35 mouse cellular contexts compared by ENCODE assay signal in the genomic region with DNA sequence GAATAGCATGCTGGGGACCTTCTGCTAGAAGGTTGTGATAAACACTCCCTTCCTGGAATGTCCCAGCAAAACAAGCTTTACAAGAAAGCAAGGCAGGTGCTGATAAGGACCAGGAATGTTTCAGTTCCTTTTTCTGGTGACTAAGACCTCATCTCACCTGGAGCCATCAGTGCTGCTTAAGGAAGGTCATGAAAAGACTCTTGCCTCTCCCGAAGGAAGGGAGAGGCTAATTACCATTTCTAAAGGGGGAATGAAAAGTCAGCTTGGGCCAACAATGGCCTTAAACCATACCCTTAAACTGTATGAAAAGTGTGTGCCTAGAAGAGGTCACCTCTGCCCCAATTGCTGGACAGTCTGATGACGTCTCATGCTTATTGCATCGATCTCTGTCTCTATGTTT. TPM values are rescaled to one million over a fixed set of nuclear protein-coding genes. Genes with fewer than 3 reads are reported as not detected.
"Had no signal": no experiment of that assay in that cellular context is flagged by ENCODE, and none has a peak within 500 bp of the region (broad histone marks: within the 10 kb centered on the region; RNA-seq: fewer than 3 reads in every experiment).

No protein-coding gene starts in this region.

- H3K27me3 ChIP-seq: heart, embryonic 12.5 days; hindbrain, embryonic 12.5 days; intestine, embryonic 15.5 days; kidney, embryonic 15.5 days; limb, embryonic 13.5 days; limb, embryonic 15.5 days; liver, embryonic 12.5 days had no signal

- DNase-seq: gastrocnemius, adult 2 months; gastrocnemius, postnatal 10 days; gastrocnemius, postnatal 25 days; heart, adult 18-20 months; heart, postnatal 10 days; heart, postnatal 4 days; kidney, adult 2 months; kidney, adult 9 months; kidney, postnatal 14 days; kidney, postnatal 36 days; layer of hippocampus, adult 9-11 months; layer of hippocampus, postnatal 36 days; left cerebral cortex, postnatal 4 days had no signal

- H3K9ac ChIP-seq: heart, embryonic 12.5 days; hindbrain, embryonic 12.5 days; hindbrain, embryonic 14.5 days; intestine, embryonic 15.5 days; kidney, embryonic 15.5 days; limb, embryonic 13.5 days; limb, embryonic 15.5 days; liver, embryonic 12.5 days; liver, embryonic 14.5 days had no signal

- H3K36me3 ChIP-seq: heart, embryonic 10.5 days; heart, embryonic 12.5 days; hindbrain, embryonic 10.5 days; hindbrain, embryonic 12.5 days; intestine, embryonic 15.5 days; kidney, embryonic 15.5 days; limb, embryonic 13.5 days; limb, embryonic 15.5 days; liver, embryonic 12.5 days had no signal

- H3K4me1 ChIP-seq: hindbrain, embryonic 10.5 days; hindbrain, embryonic 12.5 days; intestine, embryonic 15.5 days; kidney, embryonic 15.5 days; limb, embryonic 13.5 days; limb, embryonic 15.5 days; liver, embryonic 12.5 days had no signal

- H3K9me3 ChIP-seq: heart, embryonic 10.5 days; heart, embryonic 12.5 days; hindbrain, embryonic 10.5 days; hindbrain, embryonic 12.5 days; intestine, embryonic 15.5 days; kidney, embryonic 15.5 days; limb, embryonic 13.5 days; limb, embryonic 15.5 days; liver, embryonic 12.5 days had no signal

- H3K4me3 ChIP-seq: gastrocnemius, adult 2 months; heart, embryonic 10.5 days; heart, embryonic 12.5 days; hindbrain, embryonic 10.5 days; hindbrain, embryonic 12.5 days; intestine, embryonic 15.5 days; kidney, embryonic 15.5 days; limb, embryonic 13.5 days; limb, embryonic 15.5 days; liver, embryonic 12.5 days had no signal

- H3K27ac ChIP-seq: gastrocnemius, adult 2 months; heart, embryonic 10.5 days; hindbrain, embryonic 10.5 days; hindbrain, embryonic 12.5 days; hindbrain, embryonic 14.5 days; intestine, embryonic 15.5 days; kidney, embryonic 15.5 days; kidney, postnatal 0 days; limb, embryonic 13.5 days; limb, embryonic 15.5 days; liver, embryonic 12.5 days; liver, embryonic 14.5 days had no signal

RNA-seq across cellular contexts. Expression of a gene that starts 44.4 kb away (rescaled TPM):
- total RNA-seq: gastrocnemius, adult 2 months; gastrocnemius, postnatal 10 days; gastrocnemius, postnatal 25 days; granulocyte monocyte progenitor cell, adult 5-6 weeks; layer of hippocampus, adult 18-20 months; layer of hippocampus, adult 8-10 months; layer of hippocampus, postnatal 14 days; layer of hippocampus, postnatal 36 days; left cerebral cortex, adult 18-20 months; left cerebral cortex, postnatal 10 days; left cerebral cortex, postnatal 25 days; left cerebral cortex, postnatal 4 days had no signal
- polyA plus RNA-seq: inflammation-experienced regulatory T-cells, adult 6 months; intestine, postnatal 0 days; kidney, postnatal 0 days; large intestine, adult 2 months; limb, embryonic 13.5 days; limb, embryonic 15.5 days had no signal
